Mouse (Mus musculus) right cerebral cortex, postnatal 10 days (tissue): ENCODE results near the gene Hsd11b1.
"Not testable (repeated sequence)": the region's sequence is repeated elsewhere in the genome, so short reads cannot be mapped to it uniquely, and the experiment has no call there.

Experiments used
- DNase-seq, 2 experiments: peaks; one replicate each; pipeline ENCODE4 v3.0.0; 2021; ENCODE audit warnings: low spot score in 2 of 2

Gene Hsd11b1

DNA sequence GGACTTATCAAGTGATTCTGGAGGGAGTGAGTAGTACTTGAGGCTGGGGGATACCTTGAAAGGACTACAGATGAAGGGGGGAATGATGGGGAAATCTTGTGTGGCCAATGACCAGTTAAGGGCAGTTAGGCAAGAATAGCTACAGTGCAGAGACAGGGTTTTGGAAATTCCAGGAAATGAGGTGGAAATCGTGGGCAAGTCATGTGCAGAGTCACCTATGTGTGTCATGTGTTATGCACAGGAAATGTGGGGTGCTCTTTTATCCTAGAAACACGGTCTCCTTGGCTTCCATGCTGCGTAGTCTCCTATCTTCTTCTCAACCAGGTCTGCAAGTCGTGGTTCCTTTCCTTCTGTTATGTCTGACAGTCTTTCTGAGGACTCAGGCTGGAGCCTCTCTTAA is 15.6 kb upstream of the Hsd11b1 start:
- no peak for DNase-seq

DNA sequence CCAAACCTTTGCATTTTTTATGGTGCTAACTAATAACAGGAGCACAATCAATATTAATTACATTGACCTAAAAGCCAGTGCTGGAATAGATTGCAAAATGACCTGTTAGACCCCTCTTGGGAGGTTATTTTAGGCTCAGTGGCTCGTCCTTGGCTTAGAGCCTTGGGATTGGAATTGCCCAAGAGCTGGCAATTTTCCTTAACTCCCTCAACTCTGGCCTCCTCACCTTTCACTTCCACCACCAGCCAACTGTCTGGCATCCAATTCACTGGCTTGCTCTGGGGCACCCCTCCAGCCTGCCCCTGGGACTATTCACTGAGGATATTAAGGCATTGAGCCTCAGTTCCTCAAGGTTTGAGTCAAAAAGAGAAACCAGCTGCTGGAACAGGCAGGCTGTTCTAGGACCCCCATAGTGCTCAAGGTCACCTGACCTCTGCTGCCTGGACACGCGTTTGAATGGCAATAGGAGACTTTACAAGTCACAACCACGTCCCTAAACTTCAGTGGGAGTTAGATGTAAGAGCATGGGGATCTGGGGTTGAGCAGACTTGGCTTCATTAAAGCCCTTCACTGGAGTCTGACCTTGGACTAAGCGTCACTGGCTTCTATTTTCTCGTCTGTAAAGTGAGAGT is 14.7 kb upstream of the Hsd11b1 start:
- DNase-seq, result no peak

DNA sequence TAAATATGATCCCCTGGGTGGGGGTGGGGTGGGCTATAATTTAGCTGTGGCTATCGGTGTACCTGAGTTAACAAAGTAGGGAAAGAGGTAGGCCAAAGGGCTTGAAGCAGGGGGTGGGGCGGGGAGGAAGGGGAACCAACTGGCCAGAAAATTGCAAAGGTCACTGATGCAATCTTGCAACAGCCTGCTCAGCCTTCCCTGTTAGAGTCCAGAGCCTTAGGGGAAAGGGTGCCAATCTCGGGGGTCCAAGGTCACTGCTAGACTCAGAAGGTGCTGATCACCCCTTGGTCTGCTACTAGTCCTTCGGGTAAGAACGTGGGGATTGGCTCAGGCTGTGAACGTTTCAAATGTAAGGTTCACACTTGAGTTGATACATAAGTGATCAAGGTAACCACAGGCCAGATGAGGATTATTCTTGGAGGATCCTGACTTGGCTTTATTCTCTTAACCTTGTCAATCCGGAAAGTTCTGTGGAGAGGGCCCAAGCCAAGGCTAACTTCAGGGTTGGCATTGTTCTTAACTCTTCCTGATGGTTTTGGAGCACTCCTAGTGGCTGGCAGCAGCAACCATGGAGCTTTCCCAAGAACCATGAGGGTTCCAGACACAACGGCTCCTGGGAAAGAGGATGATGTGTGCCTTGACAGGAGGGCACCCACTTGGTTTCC is 10.7 kb upstream of the Hsd11b1 start:
- no peak for DNase-seq

DNA sequence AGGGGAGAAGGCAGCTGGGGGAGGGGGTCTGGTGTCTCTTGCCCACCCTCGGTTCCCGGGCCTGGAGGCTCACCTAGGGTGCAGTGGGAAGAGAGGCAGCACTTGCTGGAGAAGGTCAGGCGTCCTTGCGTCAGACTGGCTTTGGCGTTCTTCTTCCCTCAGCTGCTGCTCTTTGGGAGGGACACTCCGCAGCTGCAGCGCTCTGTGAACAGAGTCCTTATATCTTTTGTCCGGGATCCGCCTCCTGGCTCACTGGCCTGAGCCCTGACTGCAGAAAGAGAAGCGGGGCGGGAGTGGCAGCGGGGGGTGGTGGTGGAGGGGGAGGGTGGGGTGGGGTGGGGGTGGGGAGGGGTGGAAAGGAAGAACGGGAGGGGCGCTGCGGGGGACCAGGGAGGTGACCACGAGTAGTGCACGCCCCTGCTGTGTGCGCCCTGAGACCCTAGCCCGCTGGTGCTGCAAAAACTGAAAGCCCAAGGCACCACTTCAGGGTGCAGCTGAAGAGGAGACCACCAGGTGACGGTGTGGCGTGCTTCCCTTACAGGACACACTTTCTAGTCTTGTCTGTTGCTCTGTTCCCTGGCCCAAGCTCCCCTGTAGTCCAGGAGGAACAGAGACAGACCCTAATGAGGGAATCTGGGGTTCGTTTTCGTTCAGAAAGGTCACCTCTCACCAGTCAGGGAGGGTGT is 9.2 kb upstream of the Hsd11b1 start, which contains the start of gene G0s2:
Gene G0s2 (minus strand): TSS at position 302 of the 686 bp plus-strand sequence.
- peak; percentile 74 to 81 for DNase-seq

GRCm38 (mm10) chr1:193272137-193272915 is 8.5 kb upstream of the Hsd11b1 start:
- DNase-seq, result peak in 1 of 2 experiments; percentile 44

DNA sequence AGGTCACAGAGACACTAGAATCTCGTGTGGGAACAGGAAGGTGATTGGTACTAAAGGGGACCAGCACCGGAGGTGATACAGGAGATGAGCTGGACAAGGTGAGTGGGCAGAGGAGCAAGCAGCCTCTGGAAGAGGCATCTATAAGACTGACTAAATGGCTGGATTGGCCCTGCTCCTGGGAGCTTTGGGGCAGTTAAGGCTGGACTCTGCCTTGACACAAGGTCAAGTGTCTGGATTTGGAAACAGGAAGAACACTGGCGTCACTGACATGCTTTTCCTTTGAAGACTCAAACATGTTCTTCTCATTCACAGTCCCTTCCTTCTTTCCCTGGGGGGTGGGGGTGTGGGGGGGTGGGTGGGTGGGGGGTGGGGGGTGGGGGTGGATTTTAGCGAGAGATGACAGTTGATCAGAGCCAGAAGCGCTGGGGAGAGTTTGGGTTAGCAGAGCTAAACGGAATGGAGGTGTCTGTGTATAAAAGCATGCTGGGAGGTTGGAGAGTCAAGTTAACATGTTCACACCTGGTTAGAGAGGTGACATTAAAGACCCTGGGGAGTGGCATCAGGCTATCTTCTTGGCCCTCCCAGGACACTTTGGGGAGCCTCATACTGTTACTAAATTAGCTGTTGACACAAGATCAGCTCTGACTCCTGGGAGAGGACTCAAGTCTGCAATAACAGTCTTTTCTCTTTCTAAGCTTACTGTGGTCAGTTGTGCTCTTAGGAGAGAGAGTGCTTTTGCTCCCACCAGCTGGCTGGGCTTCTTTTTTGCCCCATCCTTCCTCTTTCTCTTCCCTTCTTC is 7.3 kb upstream of the Hsd11b1 start:
- no peak for DNase-seq

- DNase-seq, result no peak
Observed at GRCm38 (mm10) chr1:193265734-193266133, 1.9 kb upstream of the Hsd11b1 start.

DNA sequence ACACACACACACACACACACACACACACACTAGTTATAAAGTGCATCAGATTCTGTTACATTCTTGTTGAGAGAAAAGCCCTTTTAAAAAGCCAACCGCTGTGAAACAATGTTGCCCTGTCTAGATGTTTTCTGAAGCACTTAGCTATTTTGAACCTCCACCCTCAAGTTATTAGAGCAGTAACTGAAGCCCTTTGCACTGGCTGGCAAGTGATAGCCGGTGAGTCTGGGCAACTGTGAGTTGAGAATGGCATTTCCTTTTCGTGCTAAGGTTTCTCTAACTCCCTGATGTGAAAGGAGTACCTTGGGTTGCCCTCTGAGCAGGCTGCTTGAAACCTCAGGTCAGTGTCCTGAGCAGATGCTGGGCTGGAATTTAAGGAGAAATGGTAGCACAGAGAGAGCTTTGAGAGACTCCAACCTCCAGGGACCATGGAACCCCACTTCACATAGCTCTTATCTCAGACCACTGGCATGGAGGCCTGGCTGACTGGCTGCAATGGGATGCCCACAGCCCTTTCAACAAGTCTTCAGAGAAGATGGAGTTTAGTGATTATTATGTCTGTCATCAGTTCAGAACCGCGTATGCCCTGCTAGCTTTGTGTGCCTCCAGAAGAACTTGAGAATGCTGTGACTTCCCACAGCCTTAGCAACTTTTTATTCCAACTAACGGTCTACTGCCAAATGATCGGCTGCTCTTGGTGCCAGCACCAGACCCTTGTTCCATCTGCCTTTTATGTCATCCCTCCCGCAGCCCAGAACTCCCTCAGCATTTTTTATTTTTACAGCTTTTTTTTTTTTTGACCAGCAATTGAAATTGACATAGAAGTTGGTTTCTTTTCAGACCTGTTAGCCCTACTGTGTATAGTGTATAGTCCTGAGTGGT is 608 bp downstream of the Hsd11b1 start:
- DNase-seq, result peak in 1 of 2 experiments; percentile 48

DNA sequence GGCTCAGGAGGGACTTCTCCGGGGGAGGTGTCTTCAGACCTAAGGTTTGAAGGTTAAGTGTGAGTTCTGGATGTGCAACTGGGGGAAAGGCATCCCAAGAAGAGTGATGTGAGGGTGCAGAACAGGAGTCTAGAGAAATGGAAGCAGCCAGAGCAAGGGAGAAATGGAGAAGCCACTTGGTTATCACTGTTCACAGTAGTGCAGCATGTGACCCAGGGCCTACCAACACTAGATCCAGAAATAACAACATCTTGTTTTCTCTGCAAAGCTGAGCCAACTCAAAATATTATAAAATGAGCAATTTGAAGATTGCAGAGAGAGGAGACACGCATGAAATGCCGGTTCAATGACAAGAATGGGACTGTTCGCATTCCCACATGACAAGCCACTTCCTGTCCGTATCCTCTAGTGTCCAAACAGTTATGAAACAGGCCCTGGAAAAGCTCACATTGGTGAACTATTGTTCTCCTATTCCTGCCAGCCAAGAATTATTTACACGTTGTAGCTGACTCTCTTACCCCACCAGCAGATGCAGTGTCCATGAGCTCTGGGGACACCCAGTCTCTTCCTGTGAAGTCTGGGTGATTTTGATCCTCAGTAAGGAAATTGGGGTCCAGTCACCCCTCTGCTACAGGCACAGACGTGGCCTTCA is 1.9 kb downstream of the Hsd11b1 start:
- no peak for DNase-seq

GRCm38 (mm10) chr1:193259559-193259958 is 4.3 kb downstream of the Hsd11b1 start:
- DNase-seq, result no peak

DNA sequence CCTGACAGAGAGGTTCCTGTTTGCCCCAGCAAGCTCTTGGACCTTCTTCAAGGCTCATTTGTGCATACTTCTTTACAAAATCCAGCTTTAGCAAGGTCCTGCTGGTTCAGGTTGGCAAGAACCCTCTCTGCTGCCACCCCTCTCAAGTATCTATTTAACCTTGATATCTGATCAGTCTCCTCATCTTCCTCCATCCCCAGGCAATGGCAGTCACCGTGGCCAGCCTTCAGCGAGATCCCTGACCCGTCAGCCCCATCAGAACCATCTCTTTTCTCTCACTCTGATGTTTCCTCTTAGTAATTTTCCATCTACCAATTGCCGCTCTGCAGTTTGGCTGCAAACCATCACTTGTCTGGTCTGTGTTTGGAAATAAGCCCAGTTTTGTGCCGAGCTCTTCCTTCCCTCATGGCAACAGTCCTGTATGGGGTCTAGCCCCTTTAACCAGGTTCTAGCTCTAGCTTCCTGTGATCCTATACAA is 7.2 kb downstream of the Hsd11b1 start:
- no peak for DNase-seq

- DNase-seq, result no peak
Observed at GRCm38 (mm10) chr1:193256289-193256577, 7.6 kb downstream of the Hsd11b1 start.

- DNase-seq, result peak; percentile 76 to 89
Observed at GRCm38 (mm10) chr1:193255488-193256288, 8.2 kb downstream of the Hsd11b1 start.

DNA sequence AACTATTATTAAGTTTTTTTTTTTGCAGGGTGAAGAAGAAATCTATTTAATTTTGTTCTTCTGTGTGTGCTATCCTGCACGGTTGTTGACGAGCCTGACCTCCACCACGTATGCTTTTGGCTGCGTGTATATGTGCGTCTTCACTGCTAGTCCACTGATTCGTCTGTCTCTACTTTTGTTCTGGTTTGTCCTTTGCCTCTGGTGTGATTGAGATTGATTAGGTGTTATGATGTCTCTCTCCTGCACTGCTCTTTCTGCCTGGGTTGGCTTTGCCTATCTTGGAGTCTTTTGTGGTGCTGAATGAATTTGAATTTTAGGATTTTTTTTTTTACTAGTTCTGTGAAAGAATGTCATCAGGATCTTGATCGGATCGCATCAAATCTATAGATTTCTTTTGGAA is 8.8 kb downstream of the Hsd11b1 start:
- no peak for DNase-seq

DNA sequence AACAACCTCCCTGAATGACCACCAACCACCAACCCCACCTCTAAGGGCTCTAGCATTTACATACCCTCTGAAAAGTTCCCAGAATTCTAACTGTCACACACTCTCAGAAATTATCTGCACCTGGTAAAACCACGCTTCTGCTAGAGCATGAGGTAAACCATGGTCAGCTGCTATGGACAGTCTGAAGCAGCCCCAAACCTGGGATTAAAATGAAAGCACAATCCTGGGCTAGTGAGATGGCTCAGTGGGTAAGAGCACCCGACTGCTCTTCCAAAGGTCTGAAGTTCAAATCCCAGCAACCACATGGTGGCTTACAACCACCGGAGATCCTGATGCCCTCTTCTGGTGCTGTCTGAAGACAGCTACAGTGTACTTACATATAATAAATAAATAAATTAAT is 10.0 kb downstream of the Hsd11b1 start:
- DNase-seq, result not testable (repeated sequence)

GRCm38 (mm10) chr1:193252616-193253015 is 11.3 kb downstream of the Hsd11b1 start:
- no peak for DNase-seq

- DNase-seq, result no peak
Observed at GRCm38 (mm10) chr1:193251386-193251785, 12.5 kb downstream of the Hsd11b1 start.

- no peak for DNase-seq
Observed at GRCm38 (mm10) chr1:193250026-193250425, 13.8 kb downstream of the Hsd11b1 start.

- DNase-seq, result no peak
Observed at GRCm38 (mm10) chr1:193244235-193244634, 19.6 kb downstream of the Hsd11b1 start.
